Mouse (Mus musculus) A20 (cell line): ENCODE data around the gene Swt1.
"Not testable (repeated sequence)": the region's sequence is repeated elsewhere in the genome, so short reads cannot be mapped to it uniquely, and the experiment has no call there.

Experiments used
- DNase-seq: peaks from one replicate; pipeline ENCODE4 v3.0.0-alpha.2; 2011; ENCODE audit warnings: low read depth, low spot score

Swt1 gene

DNA sequence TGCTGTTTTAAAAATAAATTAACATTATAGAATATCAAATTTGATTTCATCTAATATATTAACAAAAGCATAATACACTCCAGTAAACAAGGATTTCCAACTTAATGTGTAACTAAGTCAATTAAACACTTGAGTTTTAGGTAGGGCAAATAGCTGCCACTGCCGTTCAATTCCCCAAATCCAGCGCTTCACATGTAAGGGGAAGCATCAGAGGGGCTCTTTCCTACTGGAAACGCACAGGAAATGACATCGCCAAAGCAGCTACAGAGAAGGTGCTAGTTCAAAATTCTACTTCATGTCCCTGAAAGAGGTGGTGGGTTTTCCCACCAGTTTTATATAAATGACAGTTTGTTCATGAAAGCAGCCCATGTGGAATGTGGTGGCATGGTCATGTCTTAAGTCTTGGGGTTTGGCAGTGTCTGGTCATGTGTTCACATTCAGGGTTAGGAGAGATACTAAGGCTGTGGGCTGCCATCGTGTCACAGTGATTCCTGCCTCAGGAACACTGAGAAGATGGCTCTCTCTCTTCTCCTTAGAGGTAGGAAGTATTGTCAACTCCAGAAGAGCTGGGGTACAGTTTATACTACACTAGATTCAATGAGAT is 60.4 kb downstream of the Swt1 start:
- DNase-seq: no peak

DNA sequence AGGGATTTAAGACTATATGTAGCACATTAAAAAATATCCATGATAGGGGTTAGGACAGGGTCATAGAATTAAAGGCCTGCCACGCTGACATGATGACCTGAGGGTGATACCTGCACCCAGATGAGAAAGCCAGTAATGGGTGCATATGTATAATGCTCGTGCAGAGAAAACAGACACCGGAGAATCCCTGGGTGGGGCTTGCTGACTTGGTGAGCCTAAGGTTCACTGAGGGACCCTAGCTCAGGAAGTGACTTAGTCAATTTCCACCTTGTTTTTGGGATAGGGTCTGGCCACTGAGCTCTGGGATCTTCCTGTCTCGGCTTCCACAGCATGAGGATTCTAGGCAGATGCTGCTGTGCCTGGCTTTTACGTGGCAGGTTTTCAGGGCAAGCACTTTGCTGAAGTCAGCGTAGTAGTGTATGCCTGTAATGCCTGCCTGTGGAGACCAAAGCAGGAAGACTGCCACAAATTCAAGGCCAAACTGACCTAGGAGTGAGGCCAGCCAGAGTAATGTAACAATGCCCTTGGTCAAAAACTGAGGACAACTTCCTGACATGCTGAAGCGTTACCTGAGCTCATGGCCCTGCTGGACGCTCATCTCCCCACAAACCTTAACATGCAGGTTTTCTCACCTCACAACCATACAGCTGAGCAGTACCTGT is 61.2 kb downstream of the Swt1 start:
- DNase-seq: no peak

DNA sequence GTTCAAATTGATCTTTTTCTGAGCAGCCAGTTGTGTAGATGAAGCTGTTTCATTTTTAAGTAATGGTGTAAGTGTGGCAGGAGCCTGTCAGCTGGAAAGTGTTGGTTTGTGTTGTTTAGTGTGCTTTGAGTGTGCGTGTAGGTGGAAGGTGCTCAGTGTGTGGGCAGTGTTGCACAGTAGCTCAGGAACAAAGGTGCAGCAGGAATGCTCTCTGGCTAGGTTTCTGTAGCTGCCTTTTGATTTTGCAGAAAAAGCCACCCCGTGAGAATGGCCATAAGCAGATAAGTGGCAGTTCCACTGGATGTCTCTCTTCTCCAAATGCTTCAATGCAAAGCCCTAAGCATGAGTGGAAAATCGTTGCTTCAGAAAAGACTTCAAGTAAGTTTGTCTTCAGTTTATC is 68.9 kb downstream of the Swt1 start:
- DNase-seq: no peak

DNA sequence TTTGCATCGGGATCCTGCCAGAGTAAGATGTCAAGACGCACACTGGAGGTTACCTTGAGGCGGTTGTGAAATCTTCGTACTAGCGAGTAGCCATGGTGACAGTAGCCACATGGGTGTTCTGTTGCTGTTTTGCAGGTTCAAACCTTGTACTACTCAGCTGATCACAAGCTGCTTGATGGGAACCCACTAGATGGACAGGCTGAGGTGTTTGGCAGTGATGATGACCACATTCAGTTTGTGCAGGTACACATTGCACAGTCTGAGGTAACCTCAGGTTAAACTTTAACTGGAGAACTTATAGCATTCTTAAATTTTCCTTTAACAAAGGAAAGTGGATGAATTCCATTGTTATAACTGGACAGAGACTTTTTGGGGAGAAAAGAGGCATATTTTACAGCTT is 72.3 kb downstream of the Swt1 start:
- DNase-seq: no peak

DNA sequence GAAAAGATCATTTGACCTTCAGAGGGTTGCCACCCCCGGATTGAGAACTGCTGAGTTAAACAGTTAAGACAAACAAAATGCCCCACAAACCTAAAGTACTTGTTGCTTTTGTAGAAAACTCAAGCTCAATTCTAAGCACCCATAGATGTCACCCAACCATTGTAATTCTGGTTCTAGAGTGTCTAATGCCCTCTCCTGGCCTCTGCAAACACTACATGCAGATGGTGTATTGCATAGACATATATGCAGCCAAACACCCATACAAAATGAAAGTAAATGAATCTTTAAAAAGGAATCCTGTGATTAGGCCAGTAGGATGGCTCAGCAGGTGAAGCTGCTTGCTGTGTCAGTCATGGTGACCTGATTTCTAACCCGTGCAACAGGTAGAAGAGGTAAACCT is 75.3 kb downstream of the Swt1 start:
- DNase-seq: peak; percentile 63

DNA sequence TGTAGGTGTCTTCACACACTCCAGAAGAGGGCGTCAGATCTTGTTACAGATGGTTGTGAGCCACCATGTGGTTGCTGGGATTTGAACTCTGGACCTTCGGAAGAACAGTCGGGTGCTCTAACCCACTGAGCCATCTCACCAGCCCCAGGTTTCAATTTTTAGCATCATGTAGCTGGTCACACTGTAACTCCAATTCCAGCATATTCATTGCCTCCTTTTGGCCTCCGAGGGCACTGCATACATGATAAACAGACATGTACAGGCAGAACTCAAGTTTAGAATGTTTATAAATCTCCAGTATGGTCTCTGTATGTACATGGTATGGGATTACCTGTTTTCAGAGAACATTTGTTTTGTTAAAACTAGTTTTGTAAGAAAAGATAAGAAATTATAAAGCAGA is 80.0 kb downstream of the Swt1 start:
- DNase-seq: not testable (repeated sequence)

DNA sequence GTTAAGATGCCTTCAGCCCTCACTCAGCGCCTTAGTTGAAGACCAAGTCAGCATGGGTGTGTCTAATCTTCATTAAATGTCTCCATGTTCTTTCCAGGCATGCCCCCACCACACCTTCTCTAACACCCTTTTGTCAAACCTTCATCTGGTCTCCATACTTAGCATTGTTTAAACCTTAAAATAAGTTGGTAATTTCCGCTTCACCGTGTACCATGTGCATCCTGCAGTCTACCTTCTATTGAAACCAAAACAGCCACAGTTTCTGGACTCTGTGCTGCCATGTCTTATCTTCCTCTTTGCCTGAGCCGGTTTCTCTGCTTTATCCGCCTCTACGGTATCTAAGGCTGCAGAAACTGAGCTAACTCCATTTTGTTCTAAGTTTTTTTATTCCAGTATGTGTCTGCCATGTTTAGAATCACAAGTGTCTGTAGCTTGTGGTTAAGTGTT is 81.6 kb downstream of the Swt1 start:
- peak; percentile 76 for DNase-seq

DNA sequence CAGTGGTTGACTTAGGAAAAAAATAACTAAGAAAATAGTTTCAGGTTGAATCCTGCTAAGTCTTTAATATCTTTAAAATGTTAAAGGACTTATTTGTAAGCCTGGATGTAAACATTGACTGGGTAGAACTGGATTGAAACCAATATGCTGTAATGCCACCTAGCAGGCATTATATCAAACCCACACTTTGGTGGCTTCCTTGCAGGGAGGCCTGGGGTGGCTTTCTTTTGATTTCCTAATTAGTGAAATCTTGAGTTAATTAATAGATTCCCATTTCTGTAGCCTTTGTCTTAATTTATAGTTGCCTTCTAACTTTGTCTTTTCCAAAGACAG is 82.4 kb downstream of the Swt1 start:
- DNase-seq: peak; percentile 64

DNA sequence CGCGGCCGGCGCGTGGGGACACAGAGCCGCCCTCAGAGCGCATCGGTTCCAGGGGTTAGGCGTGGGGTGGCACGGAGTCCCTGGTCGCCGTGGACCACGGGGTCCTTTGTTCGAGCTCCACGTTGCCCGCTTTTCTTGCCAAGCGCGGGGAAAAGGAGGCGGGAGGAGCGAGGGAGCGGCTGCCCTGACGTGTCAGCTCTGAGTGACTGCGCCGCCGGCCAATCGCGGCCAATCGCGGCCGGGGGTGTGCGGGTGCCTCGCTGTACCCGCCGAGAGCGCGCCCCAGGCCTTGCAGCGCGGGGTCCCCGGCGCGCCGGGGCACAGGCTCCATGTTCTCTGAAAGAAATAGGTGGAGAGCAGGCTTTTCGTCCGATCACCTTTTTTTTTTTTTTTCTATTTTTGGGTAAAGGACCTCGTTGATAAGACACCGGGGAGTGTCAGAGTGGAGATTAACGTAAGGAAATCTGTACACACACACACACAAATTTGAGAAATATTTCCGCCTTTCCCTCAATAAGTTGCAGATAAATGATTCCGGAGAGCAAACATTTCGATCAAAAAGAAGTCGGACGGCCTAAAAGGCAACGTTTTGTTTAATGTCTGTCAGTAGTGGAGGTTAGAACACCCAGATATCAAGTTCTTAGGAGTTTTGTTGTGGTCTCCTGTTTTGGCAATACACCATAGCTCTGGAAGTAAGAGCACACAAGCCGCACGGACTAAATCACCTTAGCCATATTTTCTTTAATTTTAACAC is 83.0 kb downstream of the Swt1 start:
- DNase-seq: peak; percentile 95

DNA sequence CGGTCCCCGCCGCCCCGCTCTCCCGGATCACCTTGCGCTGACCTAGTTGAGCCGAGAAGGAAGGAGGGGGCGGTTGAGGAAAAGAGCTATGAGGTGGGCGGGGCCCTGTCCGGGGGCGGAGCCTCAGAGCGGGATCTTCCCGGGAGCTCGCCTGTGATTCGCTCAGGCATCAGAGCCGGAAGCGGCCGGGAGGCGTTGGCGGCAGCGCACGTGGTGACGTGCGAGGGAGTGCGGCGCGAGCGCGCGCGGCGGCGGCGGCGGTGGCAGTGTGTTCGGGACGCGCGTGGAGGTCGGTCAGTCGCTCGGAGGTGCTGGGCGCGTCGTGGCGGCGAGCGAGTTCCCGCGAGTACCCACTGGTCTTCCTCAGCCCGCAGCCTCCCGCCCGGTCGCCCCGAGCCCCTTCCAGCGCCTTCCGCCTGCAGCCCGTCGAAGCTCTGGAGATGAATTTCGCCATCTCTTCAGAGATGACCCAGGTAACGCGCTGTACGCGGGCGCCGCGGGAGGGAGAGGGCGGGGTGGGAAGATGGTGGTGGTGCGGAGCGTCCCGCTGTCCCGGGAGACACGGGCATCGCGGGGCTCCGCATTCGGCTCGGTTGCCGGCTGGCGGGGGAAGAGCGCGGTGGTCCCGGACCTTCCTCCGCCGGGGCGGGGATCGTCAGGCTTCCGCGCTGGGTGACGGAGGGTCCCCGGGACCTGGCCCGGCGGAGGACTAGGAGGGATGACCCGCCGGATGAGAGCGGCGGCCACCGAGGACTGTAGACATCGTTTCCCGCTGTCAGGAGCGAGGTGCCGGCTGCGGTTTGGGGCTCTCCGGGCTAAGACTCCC is 83.8 kb downstream of the Swt1 start, which contains the start of gene Ivns1abp:
Gene Ivns1abp, plus strand, starts transcription at position 195 of the 826 bp plus-strand sequence.
- DNase-seq: peak; percentile 99

DNA sequence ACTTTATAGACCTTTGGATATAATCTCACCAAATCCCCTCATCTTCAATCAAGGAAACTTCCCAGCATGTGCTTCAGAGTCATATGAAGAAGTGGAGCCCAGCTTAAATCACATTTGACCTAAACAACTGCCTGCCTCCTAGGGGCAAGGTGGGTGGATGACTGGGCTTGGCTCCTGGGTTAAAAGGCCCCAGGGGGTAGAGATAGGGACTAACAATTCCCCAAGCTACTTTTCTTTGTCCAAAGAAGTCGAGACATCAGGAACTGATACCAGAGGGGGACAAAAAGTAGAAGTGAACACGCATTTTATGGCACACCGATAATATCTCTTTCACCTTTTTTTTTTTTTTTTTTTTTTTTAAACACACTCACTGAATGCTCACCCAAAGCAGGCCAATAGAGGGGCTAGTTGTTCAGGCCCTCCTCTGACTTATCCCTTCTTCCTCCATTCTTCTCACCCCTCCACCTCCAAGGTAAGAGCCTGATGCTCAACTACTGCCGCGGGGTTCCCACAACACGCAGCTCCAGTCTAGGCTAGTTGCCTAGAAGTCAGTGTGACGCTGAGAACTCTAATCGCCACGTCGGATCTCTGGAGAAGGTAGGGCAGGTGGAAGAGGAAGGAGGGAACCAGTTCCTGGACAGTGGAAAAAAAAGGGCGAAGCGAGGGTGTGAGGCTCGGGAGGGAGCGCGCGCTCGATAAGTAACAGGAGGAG is 84.5 kb downstream of the Swt1 start:
- DNase-seq: peak; percentile 87

DNA sequence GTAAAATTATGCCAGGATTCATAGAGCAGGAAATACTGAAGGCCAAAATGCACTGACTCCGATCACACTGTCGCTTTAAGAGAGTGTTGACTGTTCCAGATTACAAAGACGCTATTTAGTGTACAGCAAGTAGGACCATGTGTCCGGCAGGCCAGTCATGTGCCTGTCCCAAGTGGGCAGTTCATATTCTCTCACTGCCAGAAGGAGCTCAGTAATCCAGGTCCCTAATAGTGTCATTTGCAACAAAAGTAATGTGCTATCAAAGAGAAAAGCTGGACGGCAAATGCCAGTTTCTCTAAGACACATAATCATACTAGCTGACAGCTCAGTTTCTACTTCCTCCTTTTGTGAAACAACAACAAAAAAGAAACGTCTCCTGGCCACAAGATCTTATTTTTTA is 85.3 kb downstream of the Swt1 start:
- peak; percentile 88 for DNase-seq

DNA sequence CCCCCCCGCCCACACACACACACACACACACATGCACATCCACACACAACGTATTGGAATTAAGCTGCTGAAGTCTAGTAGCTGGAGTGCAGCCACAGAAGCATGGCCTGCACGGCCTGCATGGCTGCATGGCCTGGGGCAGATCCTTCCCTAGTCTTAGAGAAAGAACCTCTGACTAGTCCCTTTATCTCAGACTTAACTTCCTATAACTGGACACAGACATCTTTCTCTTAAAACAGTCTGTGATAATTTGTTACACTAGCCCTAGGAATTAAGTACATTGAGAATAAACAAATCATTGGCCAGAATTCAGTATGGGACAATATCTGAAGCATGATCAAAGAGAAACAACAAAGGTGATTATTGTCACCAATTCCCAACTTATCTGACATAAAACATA is 85.9 kb downstream of the Swt1 start:
- peak; percentile 56 for DNase-seq

DNA sequence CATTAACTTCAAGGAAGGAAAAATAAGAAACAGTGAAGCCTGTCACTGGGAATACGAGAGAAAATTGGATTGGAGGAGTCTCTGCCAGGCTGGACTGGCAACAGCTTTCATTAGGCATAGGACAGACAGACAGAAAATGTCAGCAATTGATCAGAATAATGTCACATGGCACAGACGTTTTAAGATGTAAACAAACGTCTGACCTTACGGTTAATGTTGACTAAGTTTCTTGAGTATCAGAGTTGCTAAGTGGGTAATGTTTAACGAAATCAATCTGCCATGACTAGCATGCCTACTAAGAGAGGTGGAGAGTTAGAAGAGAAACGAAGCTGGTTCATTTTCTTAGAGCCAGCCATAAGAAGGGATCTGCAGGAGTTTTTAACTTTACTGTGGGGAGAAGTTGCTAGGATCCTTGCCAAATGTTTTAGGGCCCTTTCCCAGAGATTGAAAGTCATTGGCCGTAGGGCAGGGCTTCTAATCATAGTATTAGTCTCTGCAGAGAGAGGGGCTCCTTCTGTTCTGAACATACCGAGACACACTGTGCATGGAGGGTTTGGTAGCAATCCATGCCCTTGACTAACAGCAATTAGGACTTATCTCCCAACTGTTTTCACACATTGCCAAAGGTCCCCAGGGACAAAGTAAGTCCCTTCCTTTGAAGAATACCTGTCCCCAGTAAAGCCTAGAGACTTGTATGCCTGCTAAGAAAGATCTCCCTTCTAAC is 86.8 kb downstream of the Swt1 start:
- no peak for DNase-seq

DNA sequence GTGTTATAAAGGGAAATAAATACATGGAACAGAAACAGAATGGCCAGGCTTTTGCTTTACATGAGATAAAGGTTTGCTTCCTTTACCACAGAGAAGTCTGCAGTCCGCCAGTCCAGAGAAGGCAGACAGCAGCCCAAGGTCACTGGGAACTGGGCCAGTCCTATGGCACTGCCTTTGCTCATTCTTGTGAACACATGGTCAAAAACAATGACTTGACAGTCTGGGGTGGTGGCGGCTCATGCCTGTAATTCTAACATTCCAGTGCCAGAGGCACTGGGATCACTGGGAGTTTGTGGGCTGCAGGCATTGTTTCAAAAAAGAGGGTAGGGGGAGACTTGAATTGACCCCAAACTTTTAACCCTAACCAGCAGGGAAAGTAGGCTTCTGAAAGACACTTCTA is 89.3 kb downstream of the Swt1 start:
- no peak for DNase-seq

DNA sequence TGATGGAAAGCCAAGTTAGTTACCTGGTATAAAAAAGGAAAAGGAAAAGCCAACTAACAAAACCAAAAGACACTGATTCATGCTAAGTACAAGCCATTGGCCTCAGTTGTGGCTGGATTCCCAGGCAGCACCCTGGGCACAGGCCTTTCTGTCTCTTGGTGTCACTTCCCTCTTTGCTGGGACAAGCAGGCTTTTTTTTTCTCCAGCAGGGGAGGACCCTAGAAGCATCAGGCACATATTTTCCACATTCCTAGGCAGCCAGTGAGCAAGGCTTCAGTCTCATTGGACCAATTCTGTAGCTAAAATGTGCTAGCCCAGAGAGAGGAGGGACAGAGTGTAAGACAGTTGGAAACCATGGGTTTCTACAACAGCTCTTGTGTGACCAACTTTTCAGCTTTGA is 90.0 kb downstream of the Swt1 start:
- peak; percentile 52 for DNase-seq

DNA sequence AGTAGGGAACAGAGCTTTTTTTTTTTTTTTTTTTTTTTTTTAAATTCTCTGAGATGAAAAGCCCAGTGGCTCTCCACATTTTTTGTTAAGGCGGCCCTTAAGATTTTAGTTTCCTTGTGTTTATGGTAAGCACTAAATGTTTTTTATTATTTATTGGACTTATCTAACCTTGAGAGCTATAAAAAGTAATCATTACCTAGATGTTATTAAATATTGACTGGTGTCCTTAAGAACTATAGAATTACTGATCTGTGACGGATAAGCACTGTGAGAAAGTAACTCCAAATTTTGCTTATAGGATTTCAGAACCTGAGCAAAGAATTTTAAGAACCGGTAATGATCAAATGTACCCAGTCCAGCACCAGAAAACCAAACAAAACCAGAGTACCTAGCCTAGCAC is 95.4 kb downstream of the Swt1 start:
- DNase-seq: no peak

DNA sequence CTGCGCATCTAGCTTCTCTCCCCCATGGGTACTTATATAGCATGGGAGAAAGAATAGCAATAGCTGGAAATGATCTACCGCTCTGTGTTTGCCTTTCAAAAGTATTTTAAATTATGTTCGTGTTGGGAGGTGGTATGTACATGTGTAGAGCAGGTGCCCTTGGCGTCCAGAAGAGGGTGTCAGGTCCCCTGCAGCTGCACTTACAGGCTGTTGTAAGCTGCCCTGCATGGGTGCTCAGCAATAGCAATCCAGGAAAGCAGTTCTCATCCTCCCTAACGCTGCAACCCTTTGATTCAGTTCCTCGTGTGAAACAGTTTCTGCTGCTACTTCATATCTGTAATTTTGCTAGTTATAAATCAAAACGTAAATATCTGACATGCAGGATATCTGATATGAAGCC is 98.7 kb downstream of the Swt1 start:
- DNase-seq: peak; percentile 58

DNA sequence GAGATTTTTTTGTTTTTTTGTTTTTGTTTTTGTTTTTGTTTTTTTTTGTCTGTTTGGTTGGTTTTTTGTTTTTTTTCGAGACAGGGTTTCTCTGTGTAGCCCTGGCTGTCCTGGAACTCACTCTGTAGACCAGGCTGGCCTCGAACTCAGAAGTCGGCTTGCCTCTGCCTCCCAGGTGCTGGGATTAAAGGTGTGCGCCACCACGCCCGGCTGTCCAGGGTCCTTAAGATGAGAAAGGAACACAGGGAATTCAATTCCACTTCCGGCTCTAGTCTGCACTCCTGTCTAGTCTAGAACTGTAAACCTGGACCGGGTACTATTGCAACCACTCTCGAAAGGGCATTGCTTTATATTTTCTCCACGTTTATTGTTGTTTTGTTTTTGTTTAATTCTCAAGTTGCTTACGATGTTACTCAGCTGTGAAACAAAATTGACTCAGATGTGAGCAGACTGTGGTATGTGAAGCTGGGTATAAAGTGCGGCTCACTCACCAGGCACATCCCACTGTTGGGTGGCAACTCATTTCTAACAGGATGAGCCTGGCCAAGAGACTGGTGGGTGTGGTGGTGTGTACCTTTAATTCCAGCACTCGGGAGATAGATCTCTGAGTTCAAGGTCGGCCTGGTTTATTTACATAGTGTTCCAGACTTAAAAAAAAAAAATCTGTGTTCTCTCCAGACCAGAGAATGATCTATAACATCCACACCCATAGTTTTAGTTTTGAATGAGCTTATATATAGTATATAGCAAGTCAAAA is 99.7 kb downstream of the Swt1 start:
- DNase-seq: no peak

DNA sequence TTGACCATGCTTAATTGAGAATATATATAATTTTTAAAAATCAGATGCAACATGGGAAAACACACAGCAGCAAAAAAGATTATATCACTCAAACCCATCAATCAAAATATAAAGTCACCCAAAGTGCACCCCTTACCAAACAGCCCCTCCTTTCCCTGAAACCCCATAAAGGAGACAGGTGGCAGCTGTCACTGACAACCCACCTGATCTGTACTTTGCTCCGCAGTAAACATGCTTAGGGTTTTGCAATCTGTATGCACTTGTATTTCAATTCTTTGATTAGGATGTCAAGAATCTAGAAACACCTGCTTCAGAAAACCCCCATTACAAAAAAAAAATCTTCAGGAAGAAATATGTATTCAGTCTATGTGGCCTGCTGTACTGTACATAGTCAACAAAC is 102.9 kb downstream of the Swt1 start:
- DNase-seq: peak; percentile 64
